Mouse (Mus musculus) liver, adult 2 months (tissue): ENCODE data around the gene Ppm1e.

Source experiments
- CTCF ChIP-seq: fragments of 200-500 bp; IDR thresholded peaks from 2 replicates; pipeline ENCODE4 v1.5.1; 2011; ENCODE audit warnings: low read depth, low read length, control low read depth
- POLR2A ChIP-seq: fragments of 200-500 bp; IDR thresholded peaks from 2 replicates; pipeline ENCODE4 v1.6.1; 2011; ENCODE audit warnings: low read length, control low read depth; ENCODE audit not compliant: insufficient read depth; ENCODE audit errors: extremely low read depth

DNA sequence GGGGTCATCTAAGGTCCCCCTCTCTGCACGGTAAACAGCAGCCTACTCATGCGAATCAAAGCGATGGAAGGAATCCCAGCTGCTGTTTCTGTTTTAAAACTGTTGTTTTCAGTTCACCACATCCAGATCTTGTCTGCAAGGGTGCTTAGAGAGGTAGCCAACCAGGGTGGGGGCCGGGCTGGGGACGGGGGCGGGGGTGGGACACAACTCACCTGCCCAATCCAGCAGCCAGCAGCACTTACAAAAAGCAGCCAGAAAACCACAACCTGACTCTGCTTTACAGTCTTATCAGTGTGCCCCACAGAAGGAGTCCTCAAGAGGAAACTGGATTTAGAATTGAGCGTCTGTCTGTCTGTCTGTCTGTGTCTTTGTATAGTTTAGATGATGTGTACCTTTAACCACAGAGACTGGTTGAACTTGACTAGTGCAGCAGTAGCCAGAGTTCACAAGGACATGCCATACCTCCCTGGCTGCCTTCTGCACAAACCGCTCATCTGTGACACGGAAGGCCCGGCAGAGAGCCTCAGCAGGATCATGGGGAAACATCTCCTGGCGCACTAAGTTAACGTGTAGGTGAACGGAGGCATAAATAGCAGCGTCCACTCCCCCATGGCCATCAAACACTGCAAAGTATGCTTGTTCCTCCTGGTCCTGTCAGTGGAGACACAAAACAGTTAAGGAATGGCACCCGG is 118.5 kb downstream of the Ppm1e start:
- TF ChIP-seq CTCF (no peak), POLR2A (no peak)
